Mouse (Mus musculus) heart, embryonic 12.5 days (tissue): Measurements from ENCODE around the gene Fam126a. TPM values are rescaled to one million over a fixed set of nuclear protein-coding genes. Genes with fewer than 3 reads are reported as not detected.

Experiments
- ATAC-seq: fragments of 200-750 bp; cut with Nextera tagmentation; 2 replicates; pipeline ENCODE4 v1.8.0; 2017; ENCODE audit warnings: moderate TSS enrichment, moderate library complexity; ENCODE audit not compliant: insufficient number of reproducible peaks, low FRiP score
- H3K27ac ChIP-seq: fragments of 300-500 bp; sonication (generic); 2 replicates; pipeline ENCODE4 v1.5.1; 2016; ENCODE audit warnings: mild to moderate bottlenecking, moderate library complexity; ENCODE audit not compliant: poor library complexity, severe bottlenecking
- H3K27me3 ChIP-seq: fragments of 300-500 bp; sonication (generic); replicated peaks from 2 replicates; pipeline ENCODE4 v1.6.1; 2016; ENCODE audit warnings: mild to moderate bottlenecking, moderate library complexity
- H3K36me3 ChIP-seq: fragments of 300-500 bp; sonication (generic); 2 replicates; pipeline ENCODE4 v1.6.1; 2016; ENCODE audit warnings: mild to moderate bottlenecking, moderate library complexity
- H3K4me1 ChIP-seq: fragments of 300-500 bp; sonication (generic); replicated peaks from 2 replicates; pipeline ENCODE4 v1.6.1; 2016; ENCODE audit warnings: mild to moderate bottlenecking
- H3K4me2 ChIP-seq: fragments of 300-500 bp; sonication (generic); 2 replicates; pipeline ENCODE4 v1.6.1; 2016; ENCODE audit warnings: mild to moderate bottlenecking, moderate library complexity
- H3K4me3 ChIP-seq: fragments of 300-500 bp; sonication (generic); 2 replicates; pipeline ENCODE4 v1.5.1; 2016; ENCODE audit warnings: mild to moderate bottlenecking
- H3K9ac ChIP-seq: fragments of 300-500 bp; sonication (generic); 2 replicates; pipeline ENCODE4 v1.6.1; 2016; ENCODE audit warnings: mild to moderate bottlenecking, moderate library complexity
- H3K9me3 ChIP-seq: fragments of 300-500 bp; sonication (generic); replicated peaks from 2 replicates; pipeline ENCODE4 v1.6.1; 2016; ENCODE audit warnings: mild to moderate bottlenecking, moderate library complexity
- WGBS: fragments of 180-500 bp; shearing (Covaris S2); methylation state at CpG from one replicate; pipeline ENCODE4 v1.1.7; 2016; 5-methylcytosine and 5-hydroxymethylcytosine counted together
- polyA plus RNA-seq: library from polyadenylated mRNA; unstranded; fragments of >200 nt; fragmentation: Nextera tagmentation; extraction: Ambion mirVana; gene quantifications from 2 replicates; pipeline ENCODE4 v1.2.1, GENCODE M21; 2016

The Fam126a gene
- polyA plus RNA-seq, 1 experiment from 2014 or later = 51.7 TPM

GRCm38 (mm10) chr5:23990001-23990400, 40.5 kb downstream of the Fam126a start:
- Histone ChIP-seq H3K4me1 (peaks cover 27% of the 10 kb centered on the region), H3K36me3 (peaks cover 20% of the 10 kb centered on the region; the same call in 1 of the 2 replicates), H3K27me3 (no peaks in the 10 kb centered on the region), H3K4me2 (no peak overlapping the region), H3K9ac (no peak overlapping the region), H3K27ac (no peak overlapping the region), H3K9me3 (no peaks in the 10 kb centered on the region), H3K4me3 (no peak overlapping the region)
- 87% methylated on average over 3 of the region's 3 CpGs for WGBS
- ATAC-seq = no peak

- Histone ChIP-seq H3K36me3 (peaks cover 28% of the 10 kb centered on the region), H3K4me3 (no peak overlapping the region), H3K4me1 (peaks cover 11% of the 10 kb centered on the region), H3K27me3 (no peaks in the 10 kb centered on the region), H3K4me2 (no peak overlapping the region), H3K9ac (no peak overlapping the region), H3K27ac (no peak overlapping the region), H3K9me3 (no peaks in the 10 kb centered on the region)
- 60% methylated on average over 10 of the region's 10 CpGs for WGBS
- ATAC-seq = no peak
These were observed 42.7 kb downstream of the Fam126a start for GRCm38 (mm10) chr5:23987792-23988191.

- Histone ChIP-seq H3K27ac (no peak overlapping the region), H3K4me2 (no peak overlapping the region), H3K9ac (no peak overlapping the region), H3K36me3 (peaks cover 58% of the 10 kb centered on the region), H3K4me1 (no peaks in the 10 kb centered on the region), H3K4me3 (no peak overlapping the region), H3K9me3 (no peaks in the 10 kb centered on the region), H3K27me3 (no peaks in the 10 kb centered on the region)
- 100% methylated on average over 1 of the region's 1 CpGs for WGBS
- ATAC-seq = no peak
These were observed 48.4 kb downstream of the Fam126a start for GRCm38 (mm10) chr5:23982081-23982480.

- no peak overlapping the region for H3K9ac ChIP-seq
- ATAC-seq = no peak
- H3K27ac ChIP-seq = no peak overlapping the region
- no peak overlapping the region for H3K4me3 ChIP-seq
- WGBS = 87% methylated on average over 14 of the region's 14 CpGs
- H3K4me1 ChIP-seq = no peaks in the 10 kb centered on the region
- H3K4me2 ChIP-seq = no peak overlapping the region
- H3K9me3 ChIP-seq = no peaks in the 10 kb centered on the region
- peaks cover 59% of the 10 kb centered on the region for H3K36me3 ChIP-seq
- no peaks in the 10 kb centered on the region for H3K27me3 ChIP-seq
These were observed 52.0 kb downstream of the Fam126a start for GRCm38 (mm10) chr5:23978516-23978915.

- no peak for ATAC-seq
- WGBS = 72% methylated on average over 3 of the region's 3 CpGs
- no peaks in the 10 kb centered on the region for H3K27me3 ChIP-seq
These were observed 55.4 kb downstream of the Fam126a start for GRCm38 (mm10) chr5:23974994-23975575.

GRCm38 (mm10) chr5:23967705-23968104, 62.8 kb downstream of the Fam126a start:
- peak; percentile 74 for ATAC-seq
- no peak overlapping the region for H3K9ac ChIP-seq
- H3K4me1 ChIP-seq = peaks cover 13% of the 10 kb centered on the region
- H3K27me3 ChIP-seq = no peaks in the 10 kb centered on the region
- no peaks in the 10 kb centered on the region for H3K9me3 ChIP-seq
- H3K27ac ChIP-seq = peak overlapping the region; percentile 74
- H3K4me3 ChIP-seq = no peak overlapping the region
- peak overlapping the region; percentile 29; the same call in 1 of the 2 replicates for H3K4me2 ChIP-seq
- 30% methylated on average over 5 of the region's 5 CpGs for WGBS
- peaks cover 23% of the 10 kb centered on the region for H3K36me3 ChIP-seq

More at GRCm38 (mm10) chr5:23974994-23975575, 55.4 kb downstream of the Fam126a start:
- H3K4me1 ChIP-seq = no peaks in the 10 kb centered on the region
- H3K9ac ChIP-seq = no peak overlapping the region
- H3K36me3 ChIP-seq = peaks cover 46% of the 10 kb centered on the region
- H3K4me2 ChIP-seq = no peak overlapping the region
- no peaks in the 10 kb centered on the region for H3K9me3 ChIP-seq
- H3K4me3 ChIP-seq = no peak overlapping the region
- H3K27ac ChIP-seq = no peak overlapping the region

- no peak overlapping the region for H3K4me2 ChIP-seq
- 83% methylated on average over 10 of the region's 10 CpGs for WGBS
- H3K9me3 ChIP-seq = no peaks in the 10 kb centered on the region
- no peak overlapping the region for H3K9ac ChIP-seq
- no peak for ATAC-seq
- H3K27me3 ChIP-seq = no peaks in the 10 kb centered on the region
- H3K4me3 ChIP-seq = no peak overlapping the region
- peaks cover 13% of the 10 kb centered on the region for H3K4me1 ChIP-seq
- peaks cover 28% of the 10 kb centered on the region for H3K36me3 ChIP-seq
- no peak overlapping the region for H3K27ac ChIP-seq
These were observed 65.8 kb downstream of the Fam126a start for GRCm38 (mm10) chr5:23964599-23965165.

- Histone ChIP-seq H3K27me3 (no peaks in the 10 kb centered on the region), H3K4me1 (no peaks in the 10 kb centered on the region), H3K4me2 (no peak overlapping the region), H3K27ac (no peak overlapping the region), H3K9me3 (0 out of 2 replicates have a peak, but pooled peaks cover 2% of the 10 kb centered on the region), H3K36me3 (no peaks in the 10 kb centered on the region), H3K9ac (no peak overlapping the region), H3K4me3 (no peak overlapping the region)
- ATAC-seq = no peak
- WGBS = 91% methylated on average over 5 of the region's 5 CpGs
These were observed 77.4 kb downstream of the Fam126a start for GRCm38 (mm10) chr5:23953047-23953446.

GRCm38 (mm10) chr5:23948071-23948470, 82.4 kb downstream of the Fam126a start:
- WGBS = 50% methylated on average over 3 of the region's 3 CpGs
- Histone ChIP-seq H3K4me2 (no peak overlapping the region), H3K4me1 (no peaks in the 10 kb centered on the region), H3K9ac (no peak overlapping the region), H3K27me3 (no peaks in the 10 kb centered on the region), H3K9me3 (0 out of 2 replicates have a peak, but pooled peaks cover 2% of the 10 kb centered on the region), H3K36me3 (no peaks in the 10 kb centered on the region), H3K27ac (no peak overlapping the region), H3K4me3 (no peak overlapping the region)
- ATAC-seq = no peak

GRCm38 (mm10) chr5:23945056-23945455, 85.4 kb downstream of the Fam126a start:
- no peaks in the 10 kb centered on the region for H3K4me1 ChIP-seq
- no peaks in the 10 kb centered on the region for H3K9me3 ChIP-seq
- no peak overlapping the region for H3K9ac ChIP-seq
- no peaks in the 10 kb centered on the region for H3K27me3 ChIP-seq
- no peak for ATAC-seq
- H3K27ac ChIP-seq = no peak overlapping the region
- no peak overlapping the region for H3K4me3 ChIP-seq
- 3% methylated on average over 1 of the region's 1 CpGs for WGBS
- no peak overlapping the region for H3K4me2 ChIP-seq
- H3K36me3 ChIP-seq = no peaks in the 10 kb centered on the region

- Histone ChIP-seq H3K4me3 (no peak overlapping the region), H3K36me3 (no peaks in the 10 kb centered on the region), H3K4me2 (no peak overlapping the region), H3K27me3 (no peaks in the 10 kb centered on the region), H3K4me1 (no peaks in the 10 kb centered on the region), H3K9ac (no peak overlapping the region), H3K27ac (no peak overlapping the region), H3K9me3 (no peaks in the 10 kb centered on the region)
- WGBS = 83% methylated on average over 2 of the region's 2 CpGs
- no peak for ATAC-seq
These were observed 87.0 kb downstream of the Fam126a start for GRCm38 (mm10) chr5:23943534-23943933.
